Mouse (Mus musculus): ENCODE data around the gene Pusl1. TPM values are rescaled to one million over a fixed set of nuclear protein-coding genes. Genes with fewer than 3 reads are reported as not detected.

The Pusl1 gene
- polyA plus RNA-seq, 1 experiment from 2014 or later = 32.5 TPM

DNA sequence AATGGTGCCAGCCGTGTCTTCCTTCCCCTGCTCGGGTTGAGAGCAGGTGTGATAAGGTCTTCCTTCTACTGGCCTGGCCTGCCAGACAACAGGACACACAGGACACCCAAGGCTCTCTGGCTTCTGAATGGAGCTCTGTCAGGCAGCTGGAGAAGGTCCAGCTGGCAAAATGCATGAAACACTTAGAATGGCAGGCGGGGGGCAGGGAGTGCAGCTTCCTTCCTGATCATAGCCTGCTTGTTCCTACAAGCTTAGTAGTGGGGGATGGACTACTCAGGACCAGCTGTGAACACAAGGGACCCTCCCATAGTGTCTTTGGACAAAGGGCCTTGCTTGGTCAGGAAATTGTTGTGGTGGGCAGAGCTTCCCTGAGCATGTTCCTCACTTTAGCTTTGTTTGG is 9.6 kb upstream of the Pusl1 start:
- Histone ChIP-seq H3K4me1 (ENCODE audit: control insufficient read depth, insufficient read depth, low read length) (peaks cover 11% of the 10 kb centered on the region), H3K9ac (ENCODE audit: low read length) (no peak overlapping the region), H3K27ac (ENCODE audit: low read length) (peak overlapping the region; percentile 42; the same call in 1 of the 2 replicates), H3K27me3 (ENCODE audit: control insufficient read depth, insufficient read depth, low read length) (no peaks in the 10 kb centered on the region), H3K36me3 (ENCODE audit: control insufficient read depth, insufficient read depth) (peaks cover 43% of the 10 kb centered on the region), H3K4me2 (ENCODE audit: low read depth, low read length) (no peak overlapping the region), H3K4me3 (ENCODE audit: low read length) (no peak overlapping the region), H3K9me3 (replicated peaks; ENCODE audit: control insufficient read depth, low read length) (no peaks in the 10 kb centered on the region)
- peak; percentile 77 for ATAC-seq (replicated peaks; ENCODE audit: extremely low read depth, insufficient read depth, low FRiP score)
- WGBS = 40% methylated on average over 3 of the region's 3 CpGs

DNA sequence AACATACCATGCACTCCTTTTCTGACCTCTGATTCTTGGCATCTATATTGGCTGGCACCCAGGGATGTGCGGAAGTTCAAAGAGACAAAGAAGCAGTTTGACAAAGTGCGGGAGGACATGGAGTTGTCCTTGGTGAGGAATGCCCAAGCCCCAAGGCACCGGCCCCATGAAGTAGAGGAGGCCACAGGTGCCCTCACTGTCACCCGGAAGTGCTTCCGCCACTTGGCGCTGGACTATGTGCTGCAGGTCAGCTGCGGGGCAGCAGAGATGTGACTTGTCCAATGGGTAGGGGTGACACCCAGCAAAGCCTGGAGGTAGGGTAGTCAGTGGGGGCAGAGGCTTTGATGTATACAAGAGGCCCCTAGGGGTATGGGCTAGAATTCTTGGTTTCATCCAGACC is 7.8 kb upstream of the Pusl1 start:
- WGBS = 87% methylated on average over 7 of the region's 7 CpGs
- ATAC-seq (replicated peaks; ENCODE audit: extremely low read depth, insufficient read depth, low FRiP score) = no peak
- H3K9me3 ChIP-seq (replicated peaks; ENCODE audit: control insufficient read depth, low read length) = no peaks in the 10 kb centered on the region
- no peak overlapping the region for H3K27ac ChIP-seq (ENCODE audit: low read length)
- H3K4me3 ChIP-seq (ENCODE audit: low read length) = no peak overlapping the region
- no peak overlapping the region for H3K4me2 ChIP-seq (ENCODE audit: low read depth, low read length)
- peaks cover 24% of the 10 kb centered on the region for H3K4me1 ChIP-seq (ENCODE audit: control insufficient read depth, insufficient read depth, low read length)
- no peaks in the 10 kb centered on the region for H3K27me3 ChIP-seq (ENCODE audit: control insufficient read depth, insufficient read depth, low read length)
- H3K9ac ChIP-seq (ENCODE audit: low read length) = no peak overlapping the region
- H3K36me3 ChIP-seq (ENCODE audit: control insufficient read depth, insufficient read depth) = peaks cover 39% of the 10 kb centered on the region

DNA sequence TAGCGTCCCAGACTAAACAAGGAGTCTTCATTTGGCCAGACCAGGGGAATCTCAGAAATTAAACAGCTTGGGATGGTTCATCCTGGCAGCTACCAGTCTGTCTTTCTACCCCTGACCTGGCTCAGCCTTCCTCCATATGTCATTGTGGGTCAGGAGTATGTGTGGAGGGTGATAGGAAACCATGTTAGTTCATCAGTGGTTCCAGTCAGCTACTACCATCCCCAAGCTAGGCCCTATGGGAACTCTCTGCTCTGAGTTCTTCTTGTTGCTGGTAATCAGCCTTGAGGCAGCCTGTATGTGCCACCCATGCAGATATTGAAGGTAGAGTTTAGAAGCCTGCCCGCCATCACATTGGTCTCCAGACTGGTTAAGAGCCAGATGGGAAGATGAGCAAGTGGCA is 6.7 kb upstream of the Pusl1 start:
- Histone ChIP-seq H3K27ac (ENCODE audit: low read length) (no peak overlapping the region), H3K36me3 (ENCODE audit: control insufficient read depth, insufficient read depth) (peaks cover 30% of the 10 kb centered on the region), H3K4me3 (ENCODE audit: low read length) (no peak overlapping the region), H3K9me3 (replicated peaks; ENCODE audit: control insufficient read depth, low read length) (no peaks in the 10 kb centered on the region), H3K9ac (ENCODE audit: low read length) (no peak overlapping the region), H3K4me1 (ENCODE audit: control insufficient read depth, insufficient read depth, low read length) (peaks cover 34% of the 10 kb centered on the region), H3K27me3 (ENCODE audit: control insufficient read depth, insufficient read depth, low read length) (no peaks in the 10 kb centered on the region), H3K4me2 (ENCODE audit: low read depth, low read length) (no peak overlapping the region)
- WGBS = 98% methylated on average over 2 of the region's 2 CpGs
- ATAC-seq (replicated peaks; ENCODE audit: extremely low read depth, insufficient read depth, low FRiP score) = no peak

DNA sequence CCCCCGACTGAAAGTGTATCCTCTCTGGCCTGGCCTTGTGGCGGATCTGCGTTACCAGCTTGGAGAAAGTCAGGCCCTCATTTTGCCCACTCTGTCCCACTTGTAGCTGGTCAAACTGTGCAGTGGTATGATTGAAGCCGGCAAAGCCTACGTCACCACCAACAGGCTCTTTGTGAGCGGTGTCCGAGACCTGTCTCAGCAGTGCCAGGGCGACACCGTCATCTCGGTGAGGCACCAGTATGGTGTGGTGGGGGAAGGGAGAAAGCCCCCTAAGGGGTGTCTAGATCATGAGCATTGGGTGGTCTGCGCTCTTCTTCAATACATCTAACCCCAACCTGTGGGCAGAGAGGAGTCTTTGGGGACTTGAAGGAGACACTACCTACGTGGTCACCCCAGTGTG is 4.9 kb upstream of the Pusl1 start:
- no peak for ATAC-seq (replicated peaks; ENCODE audit: extremely low read depth, insufficient read depth, low FRiP score)
- Histone ChIP-seq H3K36me3 (ENCODE audit: control insufficient read depth, insufficient read depth) (peaks cover 22% of the 10 kb centered on the region), H3K27ac (ENCODE audit: low read length) (no peak overlapping the region), H3K4me1 (ENCODE audit: control insufficient read depth, insufficient read depth, low read length) (peaks cover 39% of the 10 kb centered on the region), H3K9ac (ENCODE audit: low read length) (no peak overlapping the region), H3K27me3 (ENCODE audit: control insufficient read depth, insufficient read depth, low read length) (no peaks in the 10 kb centered on the region), H3K4me2 (ENCODE audit: low read depth, low read length) (no peak overlapping the region), H3K9me3 (replicated peaks; ENCODE audit: control insufficient read depth, low read length) (no peaks in the 10 kb centered on the region), H3K4me3 (ENCODE audit: low read length) (no peak overlapping the region)
- WGBS = 94% methylated on average over 12 of the region's 12 CpGs

GRCm38 (mm10) chr4:155895826-155896225 is 4.2 kb upstream of the Pusl1 start:
- Histone ChIP-seq H3K9ac (ENCODE audit: low read length) (no peak overlapping the region), H3K4me2 (ENCODE audit: low read depth, low read length) (no peak overlapping the region), H3K36me3 (ENCODE audit: control insufficient read depth, insufficient read depth) (peaks cover 22% of the 10 kb centered on the region), H3K27ac (ENCODE audit: low read length) (no peak overlapping the region), H3K9me3 (replicated peaks; ENCODE audit: control insufficient read depth, low read length) (no peaks in the 10 kb centered on the region), H3K4me1 (ENCODE audit: control insufficient read depth, insufficient read depth, low read length) (peaks cover 34% of the 10 kb centered on the region), H3K27me3 (ENCODE audit: control insufficient read depth, insufficient read depth, low read length) (no peaks in the 10 kb centered on the region), H3K4me3 (ENCODE audit: low read length) (no peak overlapping the region)
- no peak for ATAC-seq (replicated peaks; ENCODE audit: extremely low read depth, insufficient read depth, low FRiP score)
- WGBS = 85% methylated on average over 4 of the region's 4 CpGs

DNA sequence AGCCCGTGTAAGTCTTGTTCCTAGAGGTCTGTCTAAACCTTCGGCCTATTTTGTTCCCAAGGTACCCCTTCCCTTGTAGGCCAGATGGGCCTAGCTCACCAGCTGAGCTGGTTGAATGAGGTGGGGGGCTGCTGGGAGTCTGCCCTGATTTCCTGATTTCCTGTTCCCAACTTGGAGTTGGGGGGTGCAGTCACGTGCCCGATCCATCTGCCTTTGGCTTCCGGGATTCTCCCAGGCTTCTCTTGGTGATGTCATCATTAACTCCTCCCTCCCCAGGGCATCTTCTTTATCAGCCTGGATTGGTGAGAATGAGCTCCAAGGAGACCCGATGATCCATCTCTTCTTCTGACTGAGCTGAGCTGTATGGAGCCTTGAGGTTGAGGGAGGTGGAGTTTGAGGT is 3.6 kb upstream of the Pusl1 start:
- H3K27me3 ChIP-seq (ENCODE audit: control insufficient read depth, insufficient read depth, low read length) = no peaks in the 10 kb centered on the region
- peaks cover 38% of the 10 kb centered on the region for H3K4me1 ChIP-seq (ENCODE audit: control insufficient read depth, insufficient read depth, low read length)
- H3K9ac ChIP-seq (ENCODE audit: low read length) = no peak overlapping the region
- no peaks in the 10 kb centered on the region for H3K9me3 ChIP-seq (replicated peaks; ENCODE audit: control insufficient read depth, low read length)
- H3K4me3 ChIP-seq (ENCODE audit: low read length) = no peak overlapping the region
- 41% methylated on average over 6 of the region's 6 CpGs for WGBS
- peak overlapping the region; percentile 32; the same call in 1 of the 2 replicates for H3K27ac ChIP-seq (ENCODE audit: low read length)
- H3K36me3 ChIP-seq (ENCODE audit: control insufficient read depth, insufficient read depth) = peaks cover 20% of the 10 kb centered on the region
- ATAC-seq (replicated peaks; ENCODE audit: extremely low read depth, insufficient read depth, low FRiP score) = no peak
- peak overlapping the region; percentile 29; the same call in 1 of the 2 replicates for H3K4me2 ChIP-seq (ENCODE audit: low read depth, low read length)

- peak overlapping the region; percentile 29 for H3K4me2 ChIP-seq (ENCODE audit: low read depth, low read length)
- WGBS = 19% methylated on average over 8 of the region's 8 CpGs
- peaks cover 14% of the 10 kb centered on the region for H3K36me3 ChIP-seq (ENCODE audit: control insufficient read depth, insufficient read depth)
- H3K27ac ChIP-seq (ENCODE audit: low read length) = peak overlapping the region; percentile 12
- no peaks in the 10 kb centered on the region for H3K9me3 ChIP-seq (replicated peaks; ENCODE audit: control insufficient read depth, low read length)
- no peaks in the 10 kb centered on the region for H3K27me3 ChIP-seq (ENCODE audit: control insufficient read depth, insufficient read depth, low read length)
- no peak for ATAC-seq (replicated peaks; ENCODE audit: extremely low read depth, insufficient read depth, low FRiP score)
- H3K4me3 ChIP-seq (ENCODE audit: low read length) = no peak overlapping the region; the same call in 1 of the 2 replicates
- H3K4me1 ChIP-seq (ENCODE audit: control insufficient read depth, insufficient read depth, low read length) = peaks cover 39% of the 10 kb centered on the region
- peak overlapping the region; percentile 16; the same call in 1 of the 2 replicates for H3K9ac ChIP-seq (ENCODE audit: low read length)
These were observed 2.8 kb upstream of the Pusl1 start for GRCm38 (mm10) chr4:155894311-155894881.

DNA sequence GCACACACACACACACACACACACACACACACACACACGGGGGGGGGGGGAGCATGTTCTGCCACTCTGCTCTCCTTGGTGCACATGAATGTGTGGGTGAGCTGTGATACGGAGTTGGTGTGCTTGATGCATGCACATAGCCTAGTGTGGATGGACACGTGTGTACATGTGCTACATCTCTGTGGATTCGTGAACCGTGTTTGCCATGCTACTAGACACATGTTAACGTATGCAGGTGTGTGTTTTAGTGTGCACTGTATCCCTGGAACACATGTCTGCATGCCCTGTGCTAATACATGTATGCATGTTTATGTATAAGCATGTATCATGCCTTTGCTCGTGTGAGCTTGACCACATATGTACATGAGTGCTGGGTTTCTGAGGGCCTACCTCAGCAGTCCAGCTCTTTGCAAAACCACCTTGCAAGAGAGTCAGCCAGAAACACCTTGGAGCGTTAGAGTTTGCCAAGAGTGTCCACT is 1.7 kb upstream of the Pusl1 start:
- no peak overlapping the region for H3K27ac ChIP-seq (ENCODE audit: low read length)
- no peak for ATAC-seq (replicated peaks; ENCODE audit: extremely low read depth, insufficient read depth, low FRiP score)
- peak overlapping the region; percentile 89 for H3K9ac ChIP-seq (ENCODE audit: low read length)
- H3K9me3 ChIP-seq (replicated peaks; ENCODE audit: control insufficient read depth, low read length) = no peaks in the 10 kb centered on the region
- peaks cover 39% of the 10 kb centered on the region for H3K4me1 ChIP-seq (ENCODE audit: control insufficient read depth, insufficient read depth, low read length)
- H3K4me2 ChIP-seq (ENCODE audit: low read depth, low read length) = peak overlapping the region; percentile 93
- 84% methylated on average over 7 of the region's 8 CpGs for WGBS
- no peaks in the 10 kb centered on the region for H3K27me3 ChIP-seq (ENCODE audit: control insufficient read depth, insufficient read depth, low read length)
- peaks cover 15% of the 10 kb centered on the region; the same call in 1 of the 2 replicates for H3K36me3 ChIP-seq (ENCODE audit: control insufficient read depth, insufficient read depth)
- H3K4me3 ChIP-seq (ENCODE audit: low read length) = peak overlapping the region; percentile 81

GRCm38 (mm10) chr4:155892438-155893211 is 1.0 kb upstream of the Pusl1 start:
- no peaks in the 10 kb centered on the region for H3K27me3 ChIP-seq (ENCODE audit: control insufficient read depth, insufficient read depth, low read length)
- peak overlapping the region; percentile 81 for H3K4me3 ChIP-seq (ENCODE audit: low read length)
- peak overlapping the region; percentile 97 for H3K27ac ChIP-seq (ENCODE audit: low read length)
- H3K36me3 ChIP-seq (ENCODE audit: control insufficient read depth, insufficient read depth) = peaks cover 20% of the 10 kb centered on the region; the same call in 1 of the 2 replicates
- 6% methylated on average over 36 of the region's 37 CpGs for WGBS
- H3K4me2 ChIP-seq (ENCODE audit: low read depth, low read length) = peak overlapping the region; percentile 93
- peaks cover 39% of the 10 kb centered on the region for H3K4me1 ChIP-seq (ENCODE audit: control insufficient read depth, insufficient read depth, low read length)
- ATAC-seq (replicated peaks; ENCODE audit: extremely low read depth, insufficient read depth, low FRiP score) = peak; percentile 21
- peak overlapping the region; percentile 89 for H3K9ac ChIP-seq (ENCODE audit: low read length)
- H3K9me3 ChIP-seq (replicated peaks; ENCODE audit: control insufficient read depth, low read length) = no peaks in the 10 kb centered on the region
